Mouse (Mus musculus): ENCODE data around the gene Rpl29.

Gene Rpl29

DNA sequence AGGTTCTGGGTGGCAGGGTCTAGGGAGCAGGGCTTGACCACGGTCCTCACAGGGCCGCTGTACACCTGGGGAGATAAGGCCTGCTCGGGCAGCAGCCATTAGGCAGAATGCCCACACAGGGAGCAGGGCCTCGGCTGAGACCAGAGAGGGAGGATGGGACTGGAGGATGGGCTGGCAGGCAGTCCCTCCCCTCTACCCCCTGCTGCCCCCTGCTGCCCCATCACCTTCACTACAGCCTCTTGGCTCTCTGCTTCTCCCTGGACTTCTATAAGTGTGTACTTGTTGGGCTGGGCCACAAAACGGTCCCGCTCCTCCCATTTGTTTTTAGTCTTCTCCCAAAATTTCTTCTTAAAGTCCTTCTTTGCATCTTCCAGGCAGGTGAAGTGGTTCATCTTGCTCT is 45.2 kb downstream of the Rpl29 start:
- peak; percentile 83 for DNase-seq

DNA sequence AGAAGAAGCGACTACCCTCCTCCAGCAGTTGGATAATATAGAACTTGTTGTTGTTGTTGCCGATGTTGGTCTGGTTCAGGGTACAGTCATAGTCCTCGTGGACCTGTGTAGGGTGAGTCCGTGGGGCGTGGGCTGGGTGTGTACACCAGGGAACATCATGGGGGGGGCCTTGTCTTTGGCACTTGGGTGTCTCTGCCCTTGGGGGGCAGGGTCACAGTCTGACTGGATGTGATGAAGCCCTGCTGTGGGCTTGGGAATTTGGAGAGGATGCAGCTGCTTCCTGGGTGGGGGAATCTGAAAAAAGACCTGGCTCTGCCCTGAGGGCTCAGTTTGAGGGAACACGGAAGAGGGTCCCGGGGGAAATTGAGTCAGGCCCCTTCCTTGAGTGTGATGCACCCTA is 45.8 kb downstream of the Rpl29 start:
- peak; percentile 52 for DNase-seq

DNA sequence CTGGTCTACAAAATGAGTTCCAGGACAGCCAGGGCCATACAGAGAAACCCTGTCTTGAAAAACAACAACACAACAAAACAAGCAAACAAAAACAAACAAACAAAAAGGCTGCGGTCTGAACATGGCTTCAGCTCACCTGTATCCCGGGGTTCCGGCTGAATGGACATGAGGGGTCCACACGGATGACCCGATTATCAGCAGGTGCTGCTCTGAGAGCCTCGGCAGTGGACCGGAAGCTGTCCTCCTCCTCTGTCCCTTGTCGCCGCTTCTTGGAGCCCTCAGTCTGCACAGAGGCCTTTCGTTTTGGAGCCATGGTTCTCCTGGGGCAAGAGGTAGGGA is 46.4 kb downstream of the Rpl29 start, which contains the start of gene Rrp9:
TSS of gene Rrp9 (plus strand) at position 301 of the 339 bp plus-strand sequence.
- peak; percentile 37 for DNase-seq

DNA sequence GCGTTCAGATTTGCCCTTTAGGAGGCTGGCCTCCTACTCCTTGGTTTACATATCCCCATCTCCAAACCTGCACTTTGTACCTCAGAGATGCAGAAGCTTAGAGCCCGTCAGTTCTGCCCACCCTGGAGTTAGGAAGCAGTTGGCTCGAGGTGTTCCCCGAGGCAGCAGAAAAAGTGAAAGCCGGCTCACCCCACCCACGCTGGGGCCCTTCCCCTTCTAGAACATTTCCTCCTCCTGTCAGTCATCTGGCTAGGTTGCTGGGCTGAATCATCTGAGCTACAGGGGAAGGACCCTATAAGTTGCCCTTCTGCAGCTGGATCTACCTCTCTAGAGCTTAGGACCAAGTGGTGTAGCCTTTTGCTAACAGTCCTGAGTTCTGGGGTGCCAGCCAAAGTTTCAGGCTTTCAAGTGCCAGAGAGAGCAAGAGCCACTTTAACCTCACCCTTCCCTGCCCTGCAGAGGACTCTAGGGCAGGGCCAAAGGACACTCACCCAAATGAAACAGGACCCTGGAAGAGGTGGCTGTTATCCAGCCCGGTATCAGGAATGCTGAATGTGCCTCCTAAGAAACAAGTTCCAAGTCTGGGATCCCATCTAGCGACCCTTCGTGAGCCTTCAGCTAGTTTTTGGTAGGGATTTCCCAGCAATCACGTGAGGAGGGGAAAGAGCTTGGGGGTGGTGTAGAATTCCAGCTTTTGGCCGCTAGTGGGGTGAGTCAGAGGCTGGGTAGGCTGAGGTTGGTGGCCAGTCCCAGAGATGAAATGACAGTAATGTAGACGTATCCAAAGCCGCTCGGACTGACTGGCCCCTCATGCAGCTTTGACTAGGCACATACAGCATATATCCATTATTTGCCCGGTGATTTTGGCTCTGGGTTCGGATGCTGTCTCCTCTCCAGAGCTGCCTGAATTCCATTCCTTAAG is 47.0 kb downstream of the Rpl29 start:
- DNase-seq: peak; percentile 80

DNA sequence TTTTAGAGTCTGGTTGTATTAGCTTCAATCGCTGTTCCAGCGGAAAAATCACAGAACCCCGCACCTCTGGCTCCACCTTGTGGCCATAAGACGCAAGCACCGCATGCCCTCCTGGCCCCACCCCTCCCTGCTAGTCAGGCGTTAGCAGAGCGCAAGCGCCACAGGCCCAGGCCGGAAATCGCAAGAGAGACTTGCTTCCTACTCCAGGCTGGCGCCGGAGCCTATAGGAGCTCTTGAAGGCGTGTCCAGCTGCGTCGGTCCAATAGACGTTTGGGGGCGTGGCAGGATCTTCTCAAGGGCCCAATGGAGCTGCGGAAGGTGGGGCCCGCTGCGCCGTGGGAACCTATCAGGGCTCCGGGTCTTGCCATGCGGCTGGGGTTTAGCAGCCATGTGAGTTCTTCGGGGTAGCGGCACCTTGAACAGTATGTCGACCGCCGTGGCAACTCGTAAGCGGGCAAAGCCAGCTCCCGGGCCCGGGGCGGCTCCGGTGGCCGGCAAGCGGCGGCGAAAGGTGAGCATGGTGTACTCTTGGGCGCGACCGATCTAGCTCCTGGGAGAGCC is 47.8 kb downstream of the Rpl29 start, which contains the start of gene Parp3:
TSS of gene Parp3 (minus strand) at position 26 of the 561 bp plus-strand sequence.
- peak; percentile 97 for DNase-seq

DNA sequence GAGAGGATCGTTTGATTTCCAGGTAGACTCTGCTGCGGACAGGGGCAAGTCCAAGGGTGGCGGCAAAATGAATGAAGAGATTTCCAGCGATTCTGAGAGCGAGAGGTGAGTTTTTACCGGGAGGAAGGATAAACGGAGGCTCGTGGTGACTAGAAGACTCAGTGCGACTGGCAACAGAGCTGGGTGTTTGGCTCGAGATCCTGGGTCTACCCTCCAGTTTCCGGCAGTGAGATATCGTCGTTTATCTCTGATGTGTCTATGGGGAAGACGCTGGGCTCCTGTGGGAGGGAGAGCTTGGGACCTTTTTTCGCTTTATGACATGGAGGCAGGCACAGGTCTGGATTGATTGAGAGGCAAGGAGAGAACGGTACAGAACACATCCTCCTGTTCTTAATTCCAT is 48.4 kb downstream of the Rpl29 start:
- DNase-seq: peak; percentile 11

DNA sequence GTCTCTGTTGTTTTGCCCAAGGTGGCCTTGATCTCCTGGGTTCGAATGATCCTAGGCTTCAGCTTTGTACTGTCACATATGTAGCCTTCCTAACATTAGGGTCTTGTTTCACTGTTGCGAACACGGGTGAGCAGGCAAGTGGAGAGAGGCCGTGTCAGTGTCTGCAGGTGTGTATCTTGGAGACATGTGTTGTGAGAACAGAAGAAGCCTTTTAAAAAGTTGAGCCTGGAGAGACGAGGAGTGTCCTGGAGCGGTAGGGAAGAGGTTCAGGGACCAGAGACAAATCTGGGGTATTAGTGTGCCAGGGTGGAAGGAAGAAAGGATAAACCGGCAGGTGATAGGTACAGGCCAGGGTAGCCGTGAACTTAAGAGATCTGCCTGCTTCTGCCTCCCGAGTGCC is 48.8 kb downstream of the Rpl29 start:
- DNase-seq: no peak

DNA sequence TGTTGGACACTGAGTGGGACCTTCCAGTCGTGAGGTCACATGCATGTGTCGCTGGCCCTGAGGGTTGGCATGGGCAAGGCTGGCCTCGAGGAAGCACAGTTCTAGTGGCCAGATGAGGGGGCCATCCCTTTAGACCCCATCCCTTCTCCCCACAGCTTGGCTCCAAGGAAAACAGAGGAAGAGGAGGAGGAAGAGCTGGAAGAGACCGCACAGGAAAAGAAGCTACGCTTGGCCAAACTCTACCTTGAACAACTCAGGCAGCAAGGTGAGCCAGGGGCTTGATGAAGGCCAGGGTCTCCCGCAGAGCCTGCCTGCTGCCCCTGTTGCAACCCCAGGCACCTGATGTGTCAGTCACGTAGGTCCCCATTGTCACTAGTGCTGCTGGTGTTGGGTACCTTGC is 51.3 kb downstream of the Rpl29 start:
- DNase-seq: no peak

DNA sequence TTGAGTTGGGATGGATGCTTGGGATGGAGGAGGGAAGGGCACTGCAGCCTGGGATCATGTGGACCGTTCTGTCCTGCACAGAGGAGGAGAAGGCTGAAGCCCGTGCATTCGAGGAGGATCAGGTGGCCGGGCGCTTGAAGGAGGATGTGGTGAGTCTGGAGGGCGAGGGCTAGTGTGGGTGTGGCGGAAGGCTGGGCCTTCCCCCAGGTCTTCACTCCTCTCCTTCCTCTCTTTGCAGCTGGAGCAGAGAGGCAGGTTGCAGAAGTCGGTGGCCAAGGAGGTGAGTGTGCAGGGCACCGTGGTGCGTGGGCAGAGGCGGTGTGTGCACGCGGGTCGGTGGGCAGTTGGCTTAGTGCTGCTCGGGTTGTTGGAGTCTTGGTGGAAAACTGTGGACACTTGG is 51.8 kb downstream of the Rpl29 start:
- DNase-seq: no peak

All from thymus, postnatal 4 days (tissue).